Mouse (Mus musculus) midbrain, embryonic 12.5 days (tissue): ENCODE measurements around the gene Stk38l. TPM values are rescaled to one million over a fixed set of nuclear protein-coding genes. Genes with fewer than 3 reads are reported as not detected.

Experiments
- ATAC-seq: fragments of 200-750 bp; cut with Nextera tagmentation; 2 replicates; pipeline ENCODE4 v1.8.0; 2017; ENCODE audit warnings: low read depth, moderate TSS enrichment, moderate library complexity; ENCODE audit not compliant: low FRiP score
- H3K27ac ChIP-seq: fragments of 300-500 bp; sonication (generic); replicated peaks from 2 replicates; pipeline ENCODE4 v1.5.1; 2016; ENCODE audit warnings: mild to moderate bottlenecking
- H3K27me3 ChIP-seq: fragments of 300-500 bp; sonication (generic); 2 replicates; pipeline ENCODE4 v1.6.1; 2016; ENCODE audit warnings: mild to moderate bottlenecking
- H3K36me3 ChIP-seq: fragments of 300-500 bp; sonication (generic); 2 replicates; pipeline ENCODE4 v1.6.1; 2016
- H3K4me1 ChIP-seq: fragments of 300-500 bp; sonication (generic); 2 replicates; pipeline ENCODE4 v1.6.1; 2016
- H3K4me2 ChIP-seq: fragments of 300-500 bp; sonication (generic); replicated peaks from 2 replicates; pipeline ENCODE4 v1.6.1; 2016; ENCODE audit warnings: mild to moderate bottlenecking, moderate library complexity
- H3K4me3 ChIP-seq: fragments of 300-500 bp; sonication (generic); 2 replicates; pipeline ENCODE4 v1.5.1; 2016; ENCODE audit warnings: mild to moderate bottlenecking
- H3K9ac ChIP-seq: fragments of 300-500 bp; sonication (generic); replicated peaks from 2 replicates; pipeline ENCODE4 v1.6.1; 2016; ENCODE audit warnings: mild to moderate bottlenecking, moderate library complexity
- H3K9me3 ChIP-seq: fragments of 300-500 bp; sonication (generic); 2 replicates; pipeline ENCODE4 v1.6.1; 2016; ENCODE audit warnings: mild to moderate bottlenecking
- WGBS: fragments of 180-500 bp; shearing (Covaris S2); methylation state at CpG from one replicate; pipeline ENCODE4 v1.1.7; 2016; 5-methylcytosine and 5-hydroxymethylcytosine counted together
- polyA plus RNA-seq: library from polyadenylated mRNA; unstranded; fragments of >200 nt; fragmentation: Nextera tagmentation; extraction: Ambion mirVana; gene quantifications from 2 replicates; pipeline ENCODE4 v1.2.1, GENCODE M21; 2016

The Stk38l gene
- polyA plus RNA-seq: 18.9 and 19.0 TPM in 2 replicates

- Histone ChIP-seq H3K4me2 (peak within 1 kb of the TSS; percentile 78), H3K9ac (peak within 1 kb of the TSS; percentile 80), H3K4me1 (peaks cover 7% of the 10 kb centered on the region), H3K36me3 (no peaks in the 10 kb centered on the region), H3K27me3 (no peaks in the 10 kb centered on the region), H3K27ac (peak within 1 kb of the TSS; percentile 78), H3K9me3 (no peaks in the 10 kb centered on the region), H3K4me3 (peak within 1 kb of the TSS; percentile 92)
- peak; percentile 97 for ATAC-seq
- WGBS: 2% methylated on average over 86 of the region's 87 CpGs
These were observed at the start of gene Stk38l for GRCm38 (mm10) chr6:146724581-146725383. Stk38l (plus strand) TSS chr6:146724995.

GRCm38 (mm10) chr6:146676904-146677303 lies 47.9 kb upstream of the Stk38l start:
- H3K9ac ChIP-seq: no peak overlapping the region
- H3K9me3 ChIP-seq: 0 out of 2 replicates have a peak, but pooled peaks cover 5% of the 10 kb centered on the region
- H3K4me1 ChIP-seq: no peaks in the 10 kb centered on the region
- ATAC-seq: no peak
- no peaks in the 10 kb centered on the region for H3K36me3 ChIP-seq
- 79% methylated on average over 10 of the region's 10 CpGs for WGBS
- H3K4me3 ChIP-seq: no peak overlapping the region
- no peaks in the 10 kb centered on the region for H3K27me3 ChIP-seq
- H3K27ac ChIP-seq: no peak overlapping the region
- no peak overlapping the region for H3K4me2 ChIP-seq

- H3K36me3 ChIP-seq: no peaks in the 10 kb centered on the region
- H3K27ac ChIP-seq: no peak overlapping the region
- H3K4me3 ChIP-seq: no peak overlapping the region
- H3K4me2 ChIP-seq: no peak overlapping the region
- no peak overlapping the region for H3K9ac ChIP-seq
- no peak for ATAC-seq
- no peaks in the 10 kb centered on the region for H3K4me1 ChIP-seq
- WGBS: 82% methylated on average over 10 of the region's 10 CpGs
- H3K9me3 ChIP-seq: 0 out of 2 replicates have a peak, but pooled peaks cover 5% of the 10 kb centered on the region
- no peaks in the 10 kb centered on the region for H3K27me3 ChIP-seq
These were observed 46.4 kb upstream of the Stk38l start for GRCm38 (mm10) chr6:146678136-146679070.

GRCm38 (mm10) chr6:146683881-146684280 lies 40.9 kb upstream of the Stk38l start:
- ATAC-seq: no peak
- H3K27me3 ChIP-seq: no peaks in the 10 kb centered on the region
- 76% methylated on average over 4 of the region's 4 CpGs for WGBS

GRCm38 (mm10) chr6:146685781-146686308 lies 39.0 kb upstream of the Stk38l start:
- Histone ChIP-seq H3K36me3 (no peaks in the 10 kb centered on the region), H3K4me3 (no peak overlapping the region), H3K4me1 (no peaks in the 10 kb centered on the region), H3K27ac (no peak overlapping the region), H3K27me3 (no peaks in the 10 kb centered on the region), H3K4me2 (no peak overlapping the region), H3K9me3 (no peaks in the 10 kb centered on the region), H3K9ac (no peak overlapping the region)
- 81% methylated on average over 17 of the region's 17 CpGs for WGBS
- no peak for ATAC-seq

More at GRCm38 (mm10) chr6:146683881-146684280, 40.9 kb upstream of the Stk38l start:
- Histone ChIP-seq H3K9ac (no peak overlapping the region), H3K4me2 (no peak overlapping the region), H3K36me3 (no peaks in the 10 kb centered on the region), H3K4me3 (no peak overlapping the region), H3K4me1 (no peaks in the 10 kb centered on the region), H3K9me3 (0 out of 2 replicates have a peak, but pooled peaks cover 5% of the 10 kb centered on the region), H3K27ac (no peak overlapping the region)

- no peak overlapping the region for H3K9ac ChIP-seq
- H3K4me3 ChIP-seq: no peak overlapping the region
- H3K36me3 ChIP-seq: no peaks in the 10 kb centered on the region
- WGBS: 86% methylated on average over 5 of the region's 5 CpGs
- H3K27me3 ChIP-seq: no peaks in the 10 kb centered on the region
- H3K4me2 ChIP-seq: no peak overlapping the region
- ATAC-seq: no peak
- H3K27ac ChIP-seq: no peak overlapping the region
- H3K9me3 ChIP-seq: no peaks in the 10 kb centered on the region
- H3K4me1 ChIP-seq: no peaks in the 10 kb centered on the region
These were observed 38.2 kb upstream of the Stk38l start for GRCm38 (mm10) chr6:146686463-146687196.

- 89% methylated on average over 7 of the region's 7 CpGs for WGBS
These were observed 36.8 kb upstream of the Stk38l start for GRCm38 (mm10) chr6:146688010-146688409.

GRCm38 (mm10) chr6:146688861-146689260 lies 35.9 kb upstream of the Stk38l start:
- H3K9ac ChIP-seq: no peak overlapping the region
- H3K27me3 ChIP-seq: no peaks in the 10 kb centered on the region
- H3K27ac ChIP-seq: no peak overlapping the region
- H3K4me3 ChIP-seq: no peak overlapping the region
- ATAC-seq: no peak
- no peaks in the 10 kb centered on the region for H3K36me3 ChIP-seq
- 76% methylated on average over 5 of the region's 5 CpGs for WGBS
- no peaks in the 10 kb centered on the region for H3K9me3 ChIP-seq
- no peak overlapping the region for H3K4me2 ChIP-seq
- H3K4me1 ChIP-seq: no peaks in the 10 kb centered on the region

More at GRCm38 (mm10) chr6:146688010-146688409, 36.8 kb upstream of the Stk38l start:
- ATAC-seq: no peak
- H3K27ac ChIP-seq: no peak overlapping the region
- H3K9ac ChIP-seq: no peak overlapping the region
- no peaks in the 10 kb centered on the region for H3K36me3 ChIP-seq
- no peak overlapping the region for H3K4me3 ChIP-seq
- H3K27me3 ChIP-seq: no peaks in the 10 kb centered on the region
- no peaks in the 10 kb centered on the region for H3K4me1 ChIP-seq
- H3K9me3 ChIP-seq: no peaks in the 10 kb centered on the region
- H3K4me2 ChIP-seq: no peak overlapping the region

- H3K27ac ChIP-seq: no peak overlapping the region
- ATAC-seq: no peak
- H3K4me3 ChIP-seq: no peak overlapping the region
- no peak overlapping the region for H3K9ac ChIP-seq
- 75% methylated on average over 5 of the region's 5 CpGs for WGBS
- no peak overlapping the region for H3K4me2 ChIP-seq
- no peaks in the 10 kb centered on the region for H3K9me3 ChIP-seq
- H3K4me1 ChIP-seq: no peaks in the 10 kb centered on the region
- H3K36me3 ChIP-seq: no peaks in the 10 kb centered on the region
- no peaks in the 10 kb centered on the region for H3K27me3 ChIP-seq
These were observed 27.0 kb upstream of the Stk38l start for GRCm38 (mm10) chr6:146697767-146698166.

GRCm38 (mm10) chr6:146698376-146698775 lies 26.4 kb upstream of the Stk38l start:
- no peak overlapping the region for H3K4me2 ChIP-seq
- no peak overlapping the region for H3K9ac ChIP-seq
- WGBS: 90% methylated on average over 4 of the region's 4 CpGs
- no peak overlapping the region for H3K4me3 ChIP-seq
- no peak overlapping the region for H3K27ac ChIP-seq
- ATAC-seq: no peak
- no peaks in the 10 kb centered on the region for H3K27me3 ChIP-seq
- no peaks in the 10 kb centered on the region for H3K4me1 ChIP-seq
- no peaks in the 10 kb centered on the region for H3K9me3 ChIP-seq
- H3K36me3 ChIP-seq: no peaks in the 10 kb centered on the region

GRCm38 (mm10) chr6:146700461-146700860 lies 24.3 kb upstream of the Stk38l start:
- H3K4me1 ChIP-seq: no peaks in the 10 kb centered on the region
- WGBS: 100% methylated on average over 1 of the region's 1 CpGs
- H3K9me3 ChIP-seq: no peaks in the 10 kb centered on the region
- H3K9ac ChIP-seq: no peak overlapping the region
- H3K36me3 ChIP-seq: no peaks in the 10 kb centered on the region
- no peak for ATAC-seq
- no peak overlapping the region for H3K27ac ChIP-seq
- H3K4me3 ChIP-seq: no peak overlapping the region
- H3K27me3 ChIP-seq: no peaks in the 10 kb centered on the region
- H3K4me2 ChIP-seq: no peak overlapping the region
